Mouse (Mus musculus): ENCODE measurements around the gene Anxa8.

Anxa8 gene

DNA sequence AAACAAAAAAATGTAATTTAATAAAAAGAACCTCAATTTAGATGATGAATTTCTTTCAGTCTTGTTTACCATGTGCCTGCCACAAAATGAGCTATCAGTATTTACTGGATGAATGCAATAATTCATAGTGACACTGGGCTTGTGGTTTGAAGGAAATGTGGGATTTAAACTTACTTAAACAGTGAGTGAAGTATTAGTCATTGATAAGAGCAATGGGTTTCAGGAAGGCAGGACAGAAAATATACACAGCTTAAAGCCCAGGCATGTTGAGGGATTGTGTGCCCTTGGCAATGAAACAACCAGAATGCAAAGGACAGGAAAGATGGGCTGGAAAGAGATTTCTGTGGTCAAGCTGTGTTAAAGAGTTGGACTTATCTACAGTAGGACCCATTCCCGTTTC, 56.5 kb downstream of the Anxa8 start:
- DNase-seq (ENCODE audit: low read depth, low spot score), result no peak
- Histone ChIP-seq H3K36me3 (ENCODE audit: control insufficient read depth, insufficient read depth, low read length, poor library complexity, severe bottlenecking) (no peaks in the 10 kb centered on the region), H3K27me3 (ENCODE audit: control insufficient read depth, insufficient read depth, low read length, poor library complexity, severe bottlenecking) (no peaks in the 10 kb centered on the region)

DNA sequence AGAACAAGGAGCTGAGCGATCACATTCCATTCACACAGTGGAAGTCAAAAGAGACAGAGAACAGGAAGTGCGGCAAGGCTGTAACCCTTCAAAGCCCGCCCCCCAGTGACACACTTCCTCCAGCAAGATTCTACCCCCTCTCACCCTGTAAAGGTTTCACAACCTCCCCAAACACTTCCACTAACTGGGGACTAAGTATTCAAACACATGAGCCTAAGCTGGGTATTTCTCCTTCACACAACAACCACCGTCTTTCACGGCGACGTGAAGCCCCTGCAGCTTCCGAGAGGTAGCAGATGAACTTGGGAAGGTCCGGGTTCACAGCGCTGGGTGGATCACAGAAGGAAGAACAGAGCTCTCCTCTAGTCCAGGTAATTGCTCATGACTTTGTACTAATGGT, 57.1 kb downstream of the Anxa8 start:
- no peaks in the 10 kb centered on the region for H3K36me3 ChIP-seq (ENCODE audit: control insufficient read depth, insufficient read depth, low read length, poor library complexity, severe bottlenecking)
- H3K27me3 ChIP-seq (ENCODE audit: control insufficient read depth, insufficient read depth, low read length, poor library complexity, severe bottlenecking), result no peaks in the 10 kb centered on the region
- DNase-seq (ENCODE audit: low read depth, low spot score), result no peak

All from splenic B cell, adult 2 months (primary cell).